Mouse (Mus musculus): Measurements from ENCODE around the gene Pmpcb.
"Not testable (repeated sequence)": the region's sequence is repeated elsewhere in the genome, so short reads cannot be mapped to it uniquely, and the experiment has no call there.

Gene Pmpcb

DNA sequence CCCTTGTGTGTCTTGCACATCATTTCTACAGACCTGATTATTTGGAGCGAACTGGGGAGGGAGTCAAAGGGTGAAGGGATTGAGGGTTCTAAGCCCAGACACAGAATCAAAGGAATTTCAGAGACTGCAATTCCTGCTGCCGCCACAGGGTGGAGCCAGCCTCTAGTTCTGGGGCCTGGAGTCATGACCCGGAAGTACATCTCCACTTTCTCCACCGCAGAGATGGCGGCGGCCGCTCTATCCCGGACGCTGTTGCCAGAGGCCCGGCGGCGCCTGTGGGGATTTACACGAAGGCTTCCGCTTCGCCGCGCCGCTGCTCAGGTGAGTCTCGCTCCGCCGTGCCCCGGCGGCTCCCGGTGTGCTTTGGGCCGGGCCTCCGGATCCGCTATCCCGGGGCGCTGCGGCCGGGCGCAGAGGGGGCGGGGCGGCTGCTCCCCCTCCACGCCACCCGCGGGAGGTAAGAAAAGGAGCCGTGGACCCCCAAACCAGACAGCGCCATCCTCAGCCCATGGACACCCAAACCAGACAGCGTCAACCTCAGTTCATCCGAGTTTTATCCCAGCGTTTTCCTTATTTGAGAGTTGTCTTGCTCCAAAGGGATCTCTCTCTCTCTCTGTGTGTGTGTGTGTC, at the start of gene Pmpcb:
Gene Pmpcb (plus strand): TSS at position 186 of the 630 bp plus-strand sequence.
- ChIA-PET CTCF (interaction anchor here in 3 of 4 experiments (0.6 to 2.1 kb wide), 4 partner anchors 35 to 86 kb away, joined by 3 to 9 read pairs (median 4); partner anchors contain the start of gene Napepld (in 1 of the 3)), POLR2A (interaction anchor here in 2 of 4 experiments (0.6 to 2.6 kb wide), 5 partner anchors 18 to 737 kb away, joined by 4 to 11 read pairs (median 5); partner anchors contain the start of genes Armc10 (in 1 of the 2) and Fbxl13 (in 1 of the 2))

GRCm38 (mm10) chr5:21692230-21692629, 44.7 kb upstream of the Pmpcb start:
- ChIA-PET POLR2A (interaction anchor here in 3 of 4 experiments (1.0 to 2.1 kb wide), 3 partner anchors 9 to 82 kb away, joined by 3 to 19 read pairs (median 3); partner anchors contain the start of gene Napepld (in 2 of the 3)), CTCF (no interaction called here)

- POLR2A ChIA-PET: interaction anchor here in 2 of 4 experiments (0.6 to 1.0 kb wide), 2 partner anchors 10 to 18 kb away, joined by 3 read pairs; no protein-coding TSS in a partner anchor
- CTCF ChIA-PET: no interaction called here
Measured at GRCm38 (mm10) chr5:21693372-21693870, 43.5 kb upstream of the Pmpcb start.

- POLR2A ChIA-PET: no interaction called here
- CTCF ChIA-PET: no interaction called here
Measured at GRCm38 (mm10) chr5:21694854-21695490, 42.0 kb upstream of the Pmpcb start.

- POLR2A ChIA-PET: interaction anchor here in 2 of 4 experiments (0.6 to 2.8 kb wide), 4 partner anchors 8 to 36 kb away, joined by 3 to 26 read pairs (median 12); no protein-coding TSS in a partner anchor
- CTCF ChIA-PET: not testable (repeated sequence)
Measured at GRCm38 (mm10) chr5:21699555-21699954, 37.4 kb upstream of the Pmpcb start.

DNA sequence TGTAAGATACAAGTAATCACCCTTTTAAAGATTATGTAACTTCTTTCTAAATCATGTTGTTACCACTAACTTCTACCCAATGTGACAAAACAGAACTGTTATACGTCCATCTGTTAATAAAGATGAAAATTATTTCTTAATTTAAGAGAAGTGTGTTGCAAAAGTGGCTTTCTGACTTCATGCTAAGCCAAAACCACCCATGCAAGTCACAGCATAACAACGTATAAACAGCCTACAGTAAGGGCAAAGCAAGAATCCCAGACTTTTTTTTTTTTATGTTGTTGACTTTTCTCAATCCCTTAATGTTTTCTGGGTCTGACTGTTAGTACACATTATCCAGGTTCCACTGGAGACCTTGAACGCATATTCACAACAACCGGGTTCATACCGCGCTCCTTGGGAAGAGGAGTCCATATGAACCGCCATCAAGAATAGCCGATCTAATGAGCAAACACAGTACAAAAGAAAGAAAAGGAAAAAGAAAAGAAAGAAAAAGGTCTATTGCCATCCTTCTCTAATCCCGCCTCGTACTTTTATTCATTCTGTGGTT, 36.6 kb upstream of the Pmpcb start:
- POLR2A ChIA-PET: interaction anchor here (0.6 to 3.6 kb wide), 32 partner anchors 8 to 92 kb away, joined by 3 to 69 read pairs (median 17); partner anchors contain the start of genes Armc10 (in 2 of the 4) and Fbxl13 (in 2 of the 4)
- CTCF ChIA-PET: interaction anchor here in 2 of 4 experiments (1.2 to 1.4 kb wide), 2 partner anchors 22 to 59 kb away, joined by 3 to 4 read pairs; no protein-coding TSS in a partner anchor

- CTCF ChIA-PET: interaction anchor here (0.9 to 1.7 kb wide), 8 partner anchors 12 to 60 kb away, joined by 3 to 9 read pairs (median 4); partner anchors contain the start of gene Pmpcb (in 1 of the 4)
- POLR2A ChIA-PET: interaction anchor here (0.5 to 3.6 kb wide), 76 partner anchors 8 to 1733 kb away, joined by 3 to 69 read pairs (median 6); partner anchors contain the start of genes Armc10 (in 3 of the 4), Fbxl13 (in 3 of the 4), Dnajc2 (in 2 of the 4) and Psmc2 (in 2 of the 4)
Measured at GRCm38 (mm10) chr5:21700934-21701333, 36.0 kb upstream of the Pmpcb start.

- POLR2A ChIA-PET: interaction anchor here (0.5 to 3.6 kb wide), 89 partner anchors 8 to 1732 kb away, joined by 3 to 69 read pairs (median 5); partner anchors contain the start of genes Armc10 (in 3 of the 4), Fbxl13 (in 3 of the 4), Dnajc2 (in 2 of the 4) and Psmc2 (in 2 of the 4)
- CTCF ChIA-PET: interaction anchor here (0.9 to 1.7 kb wide), 9 partner anchors 13 to 60 kb away, joined by 3 to 9 read pairs (median 3); partner anchors contain the start of gene Pmpcb (in 1 of the 4)
Measured at GRCm38 (mm10) chr5:21701351-21702008, 35.5 kb upstream of the Pmpcb start, which contains the start of gene Napepld. Gene Napepld (minus strand): TSS chr5:21701396.

DNA sequence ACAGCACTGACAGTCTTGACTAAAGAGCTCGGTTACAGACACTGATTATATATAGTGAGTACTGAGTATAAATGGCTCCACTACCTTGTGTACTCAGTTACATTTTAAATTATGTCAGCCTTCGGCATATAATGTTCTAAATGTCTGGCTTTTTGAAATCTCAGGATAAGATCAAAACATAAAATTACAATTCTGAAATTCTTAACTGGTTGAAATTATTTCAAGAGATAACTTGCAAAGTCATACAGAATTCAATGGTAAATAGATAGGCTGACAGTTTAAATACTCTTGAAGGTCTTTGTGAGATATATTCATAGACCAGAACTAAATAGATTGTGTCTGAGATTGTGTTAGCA, 35.0 kb upstream of the Pmpcb start:
- ChIA-PET CTCF (interaction anchor here in 2 of 4 experiments (1.0 to 1.7 kb wide), 4 partner anchors 20 to 34 kb away, joined by 3 to 9 read pairs (median 6); partner anchors contain the start of gene Pmpcb (in 1 of the 2)), POLR2A (interaction anchor here (0.6 to 3.6 kb wide), 70 partner anchors 7 to 1732 kb away, joined by 3 to 69 read pairs (median 6); partner anchors contain the start of genes Armc10 (in 3 of the 4), Fbxl13 (in 3 of the 4) and Kmt2e (in 1 of the 4))

- POLR2A ChIA-PET: interaction anchor here in 3 of 4 experiments (1.0 to 3.6 kb wide), 8 partner anchors 9 to 648 kb away, joined by 3 to 69 read pairs (median 8); no protein-coding TSS in a partner anchor
- CTCF ChIA-PET: no interaction called here
Measured at GRCm38 (mm10) chr5:21702873-21703475, 34.0 kb upstream of the Pmpcb start.

DNA sequence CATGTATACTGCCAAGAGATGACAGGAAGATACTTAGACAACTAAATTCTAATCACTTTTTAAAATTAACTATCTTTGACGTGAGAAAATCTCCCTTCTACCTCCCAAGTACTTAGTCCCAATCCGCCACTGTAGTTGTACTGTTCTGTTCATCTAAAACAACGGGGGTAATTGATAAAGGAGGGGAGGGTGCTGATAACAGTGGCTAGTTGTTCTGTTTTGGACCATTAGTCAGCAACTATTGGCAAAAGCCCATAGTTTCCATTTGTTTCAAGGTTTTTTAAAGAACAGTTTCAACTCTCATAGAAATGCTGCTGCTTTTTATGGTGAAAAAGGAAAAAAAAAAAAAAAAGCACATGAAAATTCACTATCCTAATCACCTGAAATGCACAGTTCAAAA, 33.2 kb upstream of the Pmpcb start:
- POLR2A ChIA-PET: interaction anchor here in 2 of 4 experiments (1.0 to 3.6 kb wide), 4 partner anchors 9 to 28 kb away, joined by 3 to 69 read pairs (median 35); no protein-coding TSS in a partner anchor
- CTCF ChIA-PET: interaction anchor here in 1 of 4 experiments (0.6 kb wide), 1 partner anchor 374 kb away, joined by 5 read pairs; no protein-coding TSS in a partner anchor

GRCm38 (mm10) chr5:21706546-21706945, 30.4 kb upstream of the Pmpcb start:
- ChIA-PET POLR2A (interaction anchor here in 1 of 4 experiments (1.3 to 1.4 kb wide), 2 partner anchors 10 to 30 kb away, joined by 3 to 7 read pairs; no protein-coding TSS in a partner anchor), CTCF (no interaction called here)

GRCm38 (mm10) chr5:21708011-21708410, 28.9 kb upstream of the Pmpcb start:
- POLR2A ChIA-PET: interaction anchor here in 1 of 4 experiments (0.7 kb wide), 1 partner anchor 11 kb away, joined by 4 read pairs; no protein-coding TSS in a partner anchor
- CTCF ChIA-PET: not testable (repeated sequence)

DNA sequence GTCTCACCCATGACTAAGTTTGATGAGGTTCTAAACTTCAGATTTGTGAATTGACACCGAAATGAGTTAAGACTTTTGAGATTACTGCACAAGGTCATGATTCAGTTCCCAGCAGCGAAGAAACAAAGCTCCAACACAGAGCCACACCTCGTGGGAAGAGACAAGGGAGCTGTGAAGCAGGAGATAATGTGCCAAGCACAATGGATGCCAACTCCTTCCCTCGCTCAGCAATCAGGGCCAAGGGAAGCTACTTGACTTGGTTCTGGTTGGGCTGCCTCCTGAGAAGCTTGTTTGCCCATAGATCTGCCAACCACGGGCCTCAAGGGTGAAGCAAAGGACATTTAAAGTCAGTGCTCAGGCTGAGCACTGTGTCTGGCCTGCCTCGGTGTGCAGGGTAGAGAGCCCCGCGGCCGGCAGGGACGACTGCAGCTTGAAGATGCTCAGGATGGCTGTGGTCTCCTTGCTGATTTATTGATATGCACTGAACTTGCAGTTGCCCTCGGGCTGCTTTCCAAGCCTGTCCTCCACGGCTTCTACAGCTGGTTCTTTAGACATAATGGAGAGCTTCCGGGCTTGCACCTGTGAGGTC, 24.7 kb upstream of the Pmpcb start:
- POLR2A ChIA-PET: interaction anchor here in 3 of 4 experiments (0.8 to 5.0 kb wide), 12 partner anchors 9 to 39 kb away, joined by 3 to 35 read pairs (median 3); partner anchors contain the start of gene Napepld (in 2 of the 3)
- CTCF ChIA-PET: no interaction called here

GRCm38 (mm10) chr5:21714447-21714846, 22.5 kb upstream of the Pmpcb start:
- CTCF ChIA-PET: no interaction called here
- POLR2A ChIA-PET: interaction anchor here in 2 of 4 experiments (0.7 to 5.0 kb wide), 3 partner anchors 8 to 13 kb away, joined by 3 to 35 read pairs (median 3); partner anchors contain the start of gene Napepld (in 1 of the 2)

DNA sequence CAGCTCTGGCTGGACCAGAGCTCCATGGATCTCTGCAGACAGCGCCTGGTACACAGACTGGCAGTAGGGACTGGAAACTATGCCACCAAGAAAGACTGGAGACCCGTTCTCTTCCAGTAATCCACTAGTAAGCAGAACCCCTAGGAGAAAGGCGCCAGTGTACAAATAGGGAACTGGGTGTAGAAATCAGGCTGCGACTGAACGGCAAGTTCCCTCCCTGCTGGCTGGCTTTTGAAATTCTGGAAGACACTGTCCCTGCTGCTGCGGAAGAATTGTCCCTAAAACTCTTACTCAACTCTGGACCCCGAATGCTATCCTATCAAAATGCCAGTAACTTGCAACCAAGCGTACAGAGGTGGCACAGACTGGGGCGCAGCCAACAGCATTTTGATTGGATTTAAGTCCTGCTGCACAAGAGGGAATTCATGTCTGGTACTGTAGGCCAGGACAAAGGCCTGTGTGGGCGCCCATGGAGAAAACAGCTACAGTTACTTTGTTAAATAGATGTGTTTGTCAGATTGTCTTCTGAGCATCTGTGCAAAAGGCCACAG, 19.7 kb upstream of the Pmpcb start:
- ChIA-PET POLR2A (interaction anchor here (0.5 to 5.0 kb wide), 15 partner anchors 12 to 534 kb away, joined by 3 to 35 read pairs (median 4); partner anchors contain the start of genes Napepld (in 3 of the 4), Armc10 (in 1 of the 4) and Fbxl13 (in 1 of the 4)), CTCF (no interaction called here)
